Mouse (Mus musculus) heart, embryonic 14.5 days (tissue): ENCODE results near the gene Cacna1e. TPM values are rescaled to one million over a fixed set of nuclear protein-coding genes. Genes with fewer than 3 reads are reported as not detected.

Experiments used
- ATAC-seq: fragments of 200-750 bp; cut with Nextera tagmentation; 2 replicates; pipeline ENCODE4 v1.8.0; 2017; ENCODE audit warnings: low read depth, moderate TSS enrichment; ENCODE audit not compliant: insufficient number of reproducible peaks, insufficient read depth, low FRiP score
- H3K27ac ChIP-seq, 2 experiments: fragments of 200-500 bp in 1 of 2; fragments of 300-500 bp in 1 of 2; sonication (generic) in 1 of 2; replicated peaks in 1 of 2; 2 replicates each; pipeline ENCODE4 v1.5.1; 2012 to 2014; ENCODE audit warnings: low read depth in 2 of 2, low read length in 2 of 2, control low read depth in 1 of 2, mild to moderate bottlenecking in 1 of 2, mixed read lengths in 1 of 2; ENCODE audit not compliant: control insufficient read depth in 1 of 2, insufficient read depth in 1 of 2
- H3K27me3 ChIP-seq: fragments of 300-500 bp; sonication (generic); 2 replicates; pipeline ENCODE4 v1.6.1; 2014; ENCODE audit warnings: mild to moderate bottlenecking, low read length, control low read depth; ENCODE audit not compliant: control insufficient read depth, insufficient read depth
- H3K36me3 ChIP-seq: fragments of 300-500 bp; sonication (generic); 2 replicates; pipeline ENCODE4 v1.6.1; 2014; ENCODE audit warnings: mild to moderate bottlenecking, control low read depth, low read length, mixed read lengths; ENCODE audit not compliant: control insufficient read depth, insufficient read depth
- H3K4me1 ChIP-seq, 2 experiments: fragments of 200-500 bp in 1 of 2; fragments of 300-500 bp in 1 of 2; sonication (generic) in 1 of 2; 2 replicates each; pipeline ENCODE4 v1.6.1; 2012 to 2014; ENCODE audit warnings: low read length in 2 of 2, control low read depth in 1 of 2, mixed read lengths in 1 of 2; ENCODE audit not compliant: control insufficient read depth in 2 of 2, insufficient read depth in 2 of 2
- H3K4me2 ChIP-seq: fragments of 300-500 bp; sonication (generic); 2 replicates; pipeline ENCODE4 v1.6.1; 2014; ENCODE audit warnings: mild to moderate bottlenecking, low read length
- H3K4me3 ChIP-seq, 2 experiments: fragments of 200-500 bp in 1 of 2; fragments of 300-500 bp in 1 of 2; sonication (generic) in 1 of 2; 2 replicates each; pipeline ENCODE4 v1.5.1; 2012 to 2014; ENCODE audit warnings: low read length in 2 of 2, mild to moderate bottlenecking in 2 of 2, control low read depth in 1 of 2, low read depth in 1 of 2, moderate library complexity in 1 of 2; ENCODE audit not compliant: control insufficient read depth in 1 of 2, insufficient read depth in 1 of 2
- H3K9ac ChIP-seq: fragments of 300-500 bp; sonication (generic); 2 replicates; pipeline ENCODE4 v1.6.1; 2014; ENCODE audit warnings: mild to moderate bottlenecking, low read length
- H3K9me3 ChIP-seq: fragments of 300-500 bp; sonication (generic); 2 replicates; pipeline ENCODE4 v1.6.1; 2016; ENCODE audit warnings: low read length, control low read depth; ENCODE audit not compliant: control insufficient read depth
- WGBS: fragments of 180-500 bp; shearing (Covaris S2); extraction: QIAGEN DNeasy Blood & Tissue Kit; methylation state at CpG from one replicate; pipeline ENCODE4 v1.1.7; 2014; 5-methylcytosine and 5-hydroxymethylcytosine counted together
- polyA plus RNA-seq: library from polyadenylated mRNA; unstranded; fragments of >200 nt; fragmentation: Nextera tagmentation; extraction: Ambion mirVana; gene quantifications from 2 replicates; pipeline ENCODE4 v1.2.1, GENCODE M21; 2014

Cacna1e gene
- polyA plus RNA-seq, 1 experiment from 2014 or later: 0.22 TPM

GRCm38 (mm10) chr1:154418278-154418677 is 466.0 kb downstream of the Cacna1e start:
- Histone ChIP-seq H3K27me3 (no peaks in the 10 kb centered on the region), H3K9me3 (no peaks in the 10 kb centered on the region), H3K4me3 (no peak overlapping the region), H3K4me2 (no peak overlapping the region), H3K9ac (no peak overlapping the region), H3K27ac (no peak overlapping the region), H3K36me3 (no peaks in the 10 kb centered on the region), H3K4me1 (no peaks in the 10 kb centered on the region)
- ATAC-seq: no peak
- WGBS: 52% methylated on average over 5 of the region's 5 CpGs

DNA sequence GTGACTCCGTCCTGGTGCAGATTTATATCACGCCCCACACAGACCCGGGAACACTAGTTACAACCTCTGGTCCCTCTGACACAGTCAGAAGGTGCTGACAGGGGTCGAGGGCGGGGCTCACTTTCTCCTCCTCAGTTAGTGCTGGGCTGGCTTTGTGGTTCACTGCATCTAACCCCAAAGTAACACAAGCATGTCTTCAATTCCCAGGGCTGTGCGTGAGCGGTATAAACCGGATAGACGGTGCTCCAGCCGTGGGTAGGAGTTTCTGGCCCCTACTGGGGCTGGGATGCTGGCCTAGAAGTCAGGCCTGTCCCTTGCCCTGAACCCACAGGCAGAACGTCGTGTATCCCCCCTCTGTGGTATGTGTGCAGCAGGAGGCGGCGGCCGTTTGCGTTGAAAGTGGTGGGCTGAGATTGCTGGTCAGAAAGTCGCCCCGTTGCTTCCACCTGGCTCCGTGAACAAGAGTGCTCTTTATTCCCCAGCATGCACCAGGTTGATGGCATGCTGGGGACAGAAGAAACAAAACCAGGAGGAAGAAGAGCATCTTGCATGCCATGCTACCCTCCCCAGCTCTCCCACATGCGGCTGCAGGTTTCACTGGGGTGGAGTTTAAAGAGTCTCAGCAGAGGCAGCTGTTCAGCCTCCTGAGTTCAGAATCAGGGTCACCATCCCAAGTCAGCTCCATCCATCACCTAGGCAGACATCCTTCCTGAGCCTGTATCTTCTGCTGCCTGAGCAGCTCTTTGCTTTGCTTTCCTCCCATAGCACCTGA is 467.7 kb downstream of the Cacna1e start:
- H3K9me3 ChIP-seq: no peaks in the 10 kb centered on the region
- 58% methylated on average over 20 of the region's 20 CpGs for WGBS
- no peak overlapping the region for H3K4me3 ChIP-seq
- H3K4me1 ChIP-seq: no peaks in the 10 kb centered on the region
- H3K4me2 ChIP-seq: no peak overlapping the region
- H3K27me3 ChIP-seq: no peaks in the 10 kb centered on the region
- no peak for ATAC-seq
- no peak overlapping the region for H3K9ac ChIP-seq
- no peak overlapping the region for H3K27ac ChIP-seq
- no peaks in the 10 kb centered on the region for H3K36me3 ChIP-seq

- Histone ChIP-seq H3K4me2 (no peak overlapping the region), H3K9me3 (no peaks in the 10 kb centered on the region), H3K27ac (no peak overlapping the region), H3K36me3 (no peaks in the 10 kb centered on the region), H3K27me3 (no peaks in the 10 kb centered on the region), H3K9ac (no peak overlapping the region), H3K4me1 (no peaks in the 10 kb centered on the region), H3K4me3 (no peak overlapping the region)
- 76% methylated on average over 10 of the region's 10 CpGs for WGBS
- no peak for ATAC-seq
These were observed 468.5 kb downstream of the Cacna1e start for GRCm38 (mm10) chr1:154415826-154416225.

DNA sequence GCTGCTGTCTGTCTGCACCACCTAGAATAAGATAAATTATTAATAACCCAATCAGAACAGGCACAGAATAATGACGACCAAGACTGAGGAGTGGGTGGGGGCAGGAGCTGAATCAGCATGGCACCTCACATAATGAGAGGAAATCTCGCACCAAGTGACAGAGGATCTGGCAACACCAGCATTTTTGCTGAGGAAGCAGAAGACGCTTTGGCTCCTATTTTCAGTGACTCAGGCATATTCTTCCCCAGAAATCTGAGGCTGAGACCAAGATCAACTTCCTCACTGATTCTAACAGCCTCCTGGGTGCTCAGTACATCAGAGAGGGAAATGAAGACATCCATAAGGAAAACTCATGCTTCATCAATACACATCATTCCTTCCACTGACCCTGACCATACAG is 471.2 kb downstream of the Cacna1e start:
- no peak for ATAC-seq
- H3K9me3 ChIP-seq: no peaks in the 10 kb centered on the region
- WGBS: 58% methylated on average over 3 of the region's 3 CpGs

DNA sequence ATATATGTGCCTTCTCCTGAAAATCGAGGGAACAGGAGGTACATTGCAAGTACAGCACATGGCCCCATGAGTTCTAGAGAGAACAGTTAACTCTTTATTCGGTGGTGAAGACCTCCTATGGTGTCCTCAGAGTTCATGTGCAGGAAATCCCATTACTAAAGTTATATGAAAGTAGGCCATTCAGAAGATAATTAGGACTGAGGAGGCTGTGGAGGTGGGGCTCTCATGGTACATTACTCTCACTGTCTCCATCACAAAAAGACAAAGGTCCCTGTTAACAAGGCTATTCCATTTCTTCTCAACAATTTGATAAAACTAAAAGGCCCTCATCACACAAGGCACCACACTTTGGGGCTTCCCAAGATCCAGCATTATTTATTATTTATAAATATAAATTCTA is 475.2 kb downstream of the Cacna1e start:
- no peak overlapping the region for H3K4me3 ChIP-seq

More for the DNA sequence above, 471.2 kb downstream of the Cacna1e start:
- Histone ChIP-seq H3K27ac (no peak overlapping the region), H3K27me3 (no peaks in the 10 kb centered on the region), H3K4me2 (no peak overlapping the region), H3K4me3 (no peak overlapping the region), H3K36me3 (no peaks in the 10 kb centered on the region), H3K4me1 (no peaks in the 10 kb centered on the region), H3K9ac (no peak overlapping the region)

GRCm38 (mm10) chr1:154391979-154392378 is 492.3 kb downstream of the Cacna1e start:
- no peak for ATAC-seq
- 80% methylated on average over 6 of the region's 6 CpGs for WGBS
- H3K4me3 ChIP-seq: no peak overlapping the region
- no peaks in the 10 kb centered on the region for H3K9me3 ChIP-seq
- H3K4me2 ChIP-seq: no peak overlapping the region
- no peaks in the 10 kb centered on the region for H3K36me3 ChIP-seq
- no peak overlapping the region for H3K27ac ChIP-seq
- no peak overlapping the region for H3K9ac ChIP-seq
- H3K4me1 ChIP-seq: no peaks in the 10 kb centered on the region
- H3K27me3 ChIP-seq: no peaks in the 10 kb centered on the region

More for the DNA sequence above, 475.2 kb downstream of the Cacna1e start:
- no peaks in the 10 kb centered on the region for H3K4me1 ChIP-seq
- H3K27me3 ChIP-seq: no peaks in the 10 kb centered on the region
- 73% methylated on average over 2 of the region's 2 CpGs for WGBS
- H3K9ac ChIP-seq: no peak overlapping the region
- H3K4me2 ChIP-seq: no peak overlapping the region
- H3K36me3 ChIP-seq: no peaks in the 10 kb centered on the region
- no peaks in the 10 kb centered on the region for H3K9me3 ChIP-seq
- H3K27ac ChIP-seq: no peak overlapping the region
- ATAC-seq: no peak

Other genes with a start within 250 kb of the Cacna1e start
- gene Ier5, start 215.1 kb upstream of the Cacna1e start, polyA plus RNA-seq: 8.3 and 10.4 TPM in 2 replicates